Mouse (Mus musculus) liver, postnatal 0 days (tissue): ENCODE results near the gene Slc39a11. TPM values are rescaled to one million over a fixed set of nuclear protein-coding genes. Genes with fewer than 3 reads are reported as not detected.

Source experiments
- ATAC-seq: fragments of 200-750 bp; cut with Nextera tagmentation; 2 replicates; pipeline ENCODE4 v1.8.0; 2017; ENCODE audit warnings: mild to moderate bottlenecking, moderate library complexity
- DNase-seq: peaks from one replicate; pipeline ENCODE4 v3.0.0-alpha.2; 2016
- H3K27ac ChIP-seq: fragments of 300-500 bp; sonication (generic); 2 replicates; pipeline ENCODE4 v1.5.1; 2014; ENCODE audit warnings: antibody characterized with exemption, moderate library complexity, mild to moderate bottlenecking, low read depth
- H3K27me3 ChIP-seq: fragments of 300-500 bp; sonication (generic); 2 replicates; pipeline ENCODE4 v1.6.1; 2014; ENCODE audit warnings: low read length, control low read depth, mixed read lengths; ENCODE audit not compliant: insufficient read depth
- H3K36me3 ChIP-seq: fragments of 300-500 bp; sonication (generic); replicated peaks from 2 replicates; pipeline ENCODE4 v1.6.1; 2014; ENCODE audit warnings: mild to moderate bottlenecking, control low read depth, low read length, moderate library complexity, mixed read lengths; ENCODE audit not compliant: insufficient read depth
- H3K4me1 ChIP-seq: fragments of 300-500 bp; sonication (generic); 2 replicates; pipeline ENCODE4 v1.6.1; 2014; ENCODE audit warnings: antibody characterized with exemption, mild to moderate bottlenecking, control low read depth; ENCODE audit not compliant: insufficient read depth
- H3K4me2 ChIP-seq: fragments of 300-500 bp; sonication (generic); 2 replicates; pipeline ENCODE4 v1.6.1; 2014; ENCODE audit warnings: low read depth, mild to moderate bottlenecking, low read length, moderate library complexity, mixed read lengths
- H3K4me3 ChIP-seq: fragments of 300-500 bp; sonication (generic); 2 replicates; pipeline ENCODE4 v1.5.1; 2014; ENCODE audit warnings: low read depth, low read length
- H3K9ac ChIP-seq: fragments of 300-500 bp; sonication (generic); replicated peaks from 2 replicates; pipeline ENCODE4 v1.6.1; 2014; ENCODE audit warnings: mild to moderate bottlenecking, moderate library complexity
- H3K9me3 ChIP-seq: fragments of 300-500 bp; sonication (generic); 2 replicates; pipeline ENCODE4 v1.6.1; 2016; ENCODE audit warnings: mild to moderate bottlenecking, control low read depth, low read length, mixed read lengths
- CTCF ChIP-seq: sonication (generic); IDR thresholded peaks from 2 replicates; pipeline ENCODE4 v1.5.1; 2016; ENCODE audit warnings: antibody characterized with exemption, low read depth
- EP300 ChIP-seq: IDR thresholded peaks from 2 replicates; pipeline ENCODE4 v1.6.1; 2016; ENCODE audit warnings: antibody characterized with exemption, low read depth, mild to moderate bottlenecking
- WGBS: fragments of 180-500 bp; shearing (Covaris S2); extraction: QIAGEN DNeasy Blood & Tissue Kit; methylation state at CpG from one replicate; pipeline ENCODE4 v1.1.7; 2014; ENCODE audit not compliant: insufficient replicate concordance; 5-methylcytosine and 5-hydroxymethylcytosine counted together
- polyA plus RNA-seq: library from polyadenylated mRNA; unstranded; fragments of >200 nt; fragmentation: Nextera tagmentation; extraction: Ambion mirVana; gene quantifications from 2 replicates; pipeline ENCODE4 v1.2.1, GENCODE M21; 2015

The Slc39a11 gene
- polyA plus RNA-seq, 1 experiment from 2014 or later, result 10.9 TPM

DNA sequence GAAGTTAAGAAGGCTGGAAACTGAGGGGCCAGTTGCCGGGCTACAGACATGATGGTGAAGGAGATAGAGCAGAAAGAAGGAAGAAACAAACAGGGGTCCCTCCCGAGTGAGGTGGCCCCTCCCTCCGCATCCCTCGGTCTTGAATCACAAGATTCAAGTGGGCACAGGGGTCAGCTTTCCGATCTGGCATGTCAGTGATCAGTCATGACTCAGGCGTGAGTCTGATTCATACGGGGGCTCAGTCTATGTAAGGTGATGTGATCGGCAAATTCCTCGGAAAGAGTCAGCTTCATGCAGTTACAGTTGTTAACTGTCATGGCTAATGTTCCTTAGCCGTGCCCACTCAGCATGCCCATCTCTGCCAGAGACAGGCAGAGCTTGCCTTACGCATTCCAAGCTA, 115.5 kb downstream of the Slc39a11 start:
- Histone ChIP-seq H3K36me3 (no peaks in the 10 kb centered on the region), H3K27ac (no peak overlapping the region), H3K4me3 (no peak overlapping the region), H3K9me3 (no peaks in the 10 kb centered on the region), H3K27me3 (no peaks in the 10 kb centered on the region), H3K4me2 (no peak overlapping the region), H3K9ac (no peak overlapping the region), H3K4me1 (peaks cover 5% of the 10 kb centered on the region; the same call in 1 of the 2 replicates)
- ATAC-seq (no peak), DNase-seq (no peak)
- 74% methylated on average over 11 of the region's 11 CpGs for WGBS
- TF ChIP-seq CTCF, result no peak
- TF ChIP-seq EP300, result no peak

DNA sequence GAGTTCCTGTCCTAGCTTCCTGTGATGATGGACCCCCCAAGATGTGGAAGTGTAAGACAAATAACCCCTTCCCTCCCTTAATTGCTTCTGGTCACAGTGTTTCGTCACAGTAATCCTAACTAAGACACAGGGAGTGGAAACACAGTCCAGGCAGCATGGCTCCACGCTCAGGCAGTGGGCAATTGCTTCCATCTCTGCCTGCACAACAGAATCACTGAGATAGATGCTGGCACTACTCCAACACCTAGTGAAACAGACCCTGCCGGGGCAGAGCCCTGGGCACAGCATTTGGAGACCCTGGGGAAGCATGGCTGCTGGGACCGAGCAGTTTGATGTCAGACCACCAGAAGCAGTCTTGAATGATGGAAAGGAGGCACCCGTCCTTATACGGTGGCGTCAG, 115.9 kb downstream of the Slc39a11 start:
- no peak overlapping the region for H3K27ac ChIP-seq
- WGBS, result 70% methylated on average over 7 of the region's 7 CpGs
- no peak overlapping the region for H3K9ac ChIP-seq
- TF ChIP-seq CTCF (no peak), EP300 (no peak)
- H3K4me1 ChIP-seq, result peaks cover 5% of the 10 kb centered on the region; the same call in 1 of the 2 replicates
- DNase-seq (no peak), ATAC-seq (no peak)
- no peak overlapping the region for H3K4me2 ChIP-seq
- H3K27me3 ChIP-seq, result no peaks in the 10 kb centered on the region
- H3K36me3 ChIP-seq, result no peaks in the 10 kb centered on the region
- H3K4me3 ChIP-seq, result no peak overlapping the region
- H3K9me3 ChIP-seq, result no peaks in the 10 kb centered on the region

DNA sequence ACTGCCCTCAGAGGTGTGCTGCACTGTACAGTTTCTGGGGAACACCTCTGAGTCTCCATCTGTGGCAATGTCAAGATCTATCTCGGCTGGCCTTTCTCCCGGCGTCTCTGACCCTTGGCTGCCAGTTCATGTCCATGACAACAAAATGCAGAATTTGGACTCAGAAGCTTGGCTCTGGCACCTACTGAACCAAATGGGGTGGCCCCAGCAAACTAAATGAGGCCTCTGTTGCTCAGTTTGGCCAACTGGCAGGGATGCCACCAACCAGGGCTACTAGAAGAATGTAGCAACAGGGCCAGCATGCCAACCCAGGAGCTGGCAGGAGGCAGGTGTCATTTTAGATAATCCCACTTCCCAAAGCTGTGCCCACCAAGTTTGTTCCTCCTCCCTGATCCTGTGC, 121.5 kb downstream of the Slc39a11 start:
- 92% methylated on average over 3 of the region's 3 CpGs for WGBS
- no peaks in the 10 kb centered on the region for H3K9me3 ChIP-seq
- H3K4me2 ChIP-seq, result no peak overlapping the region
- H3K36me3 ChIP-seq, result no peaks in the 10 kb centered on the region
- no peak for DNase-seq
- TF ChIP-seq EP300 (no peak), CTCF (no peak)
- no peak overlapping the region for H3K27ac ChIP-seq
- no peaks in the 10 kb centered on the region for H3K27me3 ChIP-seq
- no peak overlapping the region for H3K4me3 ChIP-seq
- H3K9ac ChIP-seq, result no peak overlapping the region
- ATAC-seq, result no peak
- H3K4me1 ChIP-seq, result no peaks in the 10 kb centered on the region

DNA sequence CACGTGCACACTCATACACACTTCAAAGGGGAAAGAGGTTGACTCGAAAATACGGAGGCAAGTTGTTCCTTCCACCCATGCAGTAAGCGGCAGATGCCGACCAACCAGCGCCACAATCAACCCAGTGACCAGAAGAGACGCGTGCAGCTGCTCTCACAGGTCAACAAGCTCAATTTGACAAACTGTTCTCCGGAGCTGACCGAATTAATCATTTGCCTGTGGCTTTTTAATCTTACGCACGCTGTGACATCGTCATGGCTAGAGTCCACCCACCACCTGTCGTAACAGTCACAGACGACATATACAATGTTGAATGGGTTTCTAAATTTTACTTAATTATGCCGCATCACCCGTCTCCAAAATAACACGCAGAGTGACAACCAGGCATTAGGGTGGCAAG, 124.1 kb downstream of the Slc39a11 start:
- no peaks in the 10 kb centered on the region for H3K9me3 ChIP-seq
- no peak overlapping the region for H3K4me2 ChIP-seq
- DNase-seq (peak; percentile 38), ATAC-seq (peak; percentile 95)
- no peaks in the 10 kb centered on the region for H3K36me3 ChIP-seq
- no peak overlapping the region for H3K9ac ChIP-seq
- H3K4me1 ChIP-seq, result no peaks in the 10 kb centered on the region
- no peaks in the 10 kb centered on the region for H3K27me3 ChIP-seq
- H3K4me3 ChIP-seq, result no peak overlapping the region
- WGBS, result 73% methylated on average over 18 of the region's 18 CpGs
- peak overlapping the region; percentile 62 for H3K27ac ChIP-seq
- TF ChIP-seq CTCF (no peak), EP300 (no peak)

DNA sequence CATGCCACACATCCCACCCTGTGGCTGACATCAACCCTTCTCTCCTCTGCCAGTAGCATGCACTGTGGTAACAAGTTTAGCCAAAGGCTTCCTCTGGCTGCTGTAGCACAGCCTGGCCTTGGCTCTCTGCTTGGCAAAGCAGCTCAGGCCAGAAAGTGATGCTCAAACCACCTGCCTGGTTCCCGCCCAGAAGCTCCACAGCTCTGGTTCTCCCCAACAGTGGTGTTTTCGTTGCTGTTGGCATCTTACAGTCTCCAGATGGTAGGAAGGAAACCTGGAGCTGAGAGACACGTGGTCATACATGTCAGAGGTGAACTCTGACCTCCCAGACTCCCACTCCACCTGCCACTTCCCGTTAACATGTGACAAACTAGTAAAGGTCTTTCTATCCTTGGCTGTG, 127.2 kb downstream of the Slc39a11 start:
- DNase-seq (no peak), ATAC-seq (no peak)
- Histone ChIP-seq H3K27ac (no peak overlapping the region), H3K4me1 (no peaks in the 10 kb centered on the region), H3K36me3 (no peaks in the 10 kb centered on the region), H3K4me3 (no peak overlapping the region), H3K9ac (no peak overlapping the region), H3K9me3 (no peaks in the 10 kb centered on the region), H3K27me3 (no peaks in the 10 kb centered on the region), H3K4me2 (no peak overlapping the region)
- WGBS, result 74% methylated on average over 4 of the region's 4 CpGs
- TF ChIP-seq CTCF (no peak), EP300 (no peak)

DNA sequence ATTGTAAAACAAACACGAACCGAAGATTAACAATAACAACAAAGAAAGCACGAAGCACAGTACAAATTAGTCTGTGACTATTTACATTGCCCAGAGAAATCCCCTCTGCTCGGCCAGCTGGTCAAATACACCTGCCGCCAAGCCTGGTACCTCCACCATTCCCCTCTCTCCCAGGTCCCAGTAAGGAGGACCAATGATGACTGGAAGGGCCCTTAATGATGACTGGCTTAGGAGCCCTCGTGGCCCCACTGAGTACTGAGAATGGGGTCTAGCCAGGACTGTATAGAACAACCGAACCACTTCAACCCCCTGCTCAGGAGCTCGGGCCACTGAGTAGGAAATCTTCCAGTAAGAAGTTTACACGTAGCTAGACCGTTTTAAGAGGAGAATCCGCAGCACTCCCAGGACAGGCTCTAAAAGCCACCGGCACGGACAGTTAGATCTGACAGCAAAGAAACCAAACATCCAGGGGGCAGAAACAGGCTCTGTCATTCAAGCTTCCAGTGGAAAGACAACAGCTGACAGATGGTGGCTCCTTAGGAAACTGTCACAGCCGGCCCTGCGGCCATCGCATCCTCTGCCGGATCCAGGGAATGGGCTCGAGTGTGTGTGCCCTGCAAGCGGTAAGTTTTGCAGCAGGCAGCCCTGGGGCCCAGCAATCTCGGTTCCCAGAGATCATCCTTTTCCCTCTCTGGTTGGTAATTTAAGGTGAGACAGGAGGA, 128.2 kb downstream of the Slc39a11 start:
- Histone ChIP-seq H3K4me3 (no peak overlapping the region), H3K27ac (no peak overlapping the region), H3K27me3 (no peaks in the 10 kb centered on the region), H3K36me3 (no peaks in the 10 kb centered on the region), H3K9me3 (no peaks in the 10 kb centered on the region), H3K9ac (no peak overlapping the region), H3K4me2 (no peak overlapping the region), H3K4me1 (no peaks in the 10 kb centered on the region)
- no peak for TF ChIP-seq EP300
- no peak for TF ChIP-seq CTCF
- DNase-seq, result no peak
- WGBS, result 76% methylated on average over 20 of the region's 20 CpGs
- no peak for ATAC-seq
